Mouse (Mus musculus) urinary bladder, postnatal 25 days (tissue): ENCODE results near the gene Ffar1.
"Not testable (repeated sequence)": the region's sequence is repeated elsewhere in the genome, so short reads cannot be mapped to it uniquely, and the experiment has no call there.

Experiments
- DNase-seq: peaks from one replicate; pipeline ENCODE4 v3.0.0; 2022; ENCODE audit warnings: low spot score

Ffar1 gene

DNA sequence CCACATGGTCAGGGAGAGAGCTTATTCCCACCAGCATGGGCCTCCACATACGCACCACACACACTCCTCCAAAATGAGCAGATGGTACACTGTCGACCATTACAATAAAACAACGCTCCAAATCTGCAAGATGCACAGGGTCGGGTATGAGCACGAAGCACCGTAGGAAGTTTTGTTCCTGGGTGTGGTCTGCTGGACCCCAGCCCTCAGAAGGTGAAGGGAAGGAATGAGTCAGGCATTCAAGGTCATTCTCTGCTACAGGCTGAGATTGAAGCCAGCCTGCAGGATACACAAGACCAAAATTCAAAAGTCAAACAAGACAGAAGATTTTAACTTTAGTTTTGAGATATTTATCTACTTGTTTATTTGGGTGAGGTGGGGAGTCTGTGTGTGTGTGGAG is 13.4 kb downstream of the Ffar1 start:
- DNase-seq, result no peak

DNA sequence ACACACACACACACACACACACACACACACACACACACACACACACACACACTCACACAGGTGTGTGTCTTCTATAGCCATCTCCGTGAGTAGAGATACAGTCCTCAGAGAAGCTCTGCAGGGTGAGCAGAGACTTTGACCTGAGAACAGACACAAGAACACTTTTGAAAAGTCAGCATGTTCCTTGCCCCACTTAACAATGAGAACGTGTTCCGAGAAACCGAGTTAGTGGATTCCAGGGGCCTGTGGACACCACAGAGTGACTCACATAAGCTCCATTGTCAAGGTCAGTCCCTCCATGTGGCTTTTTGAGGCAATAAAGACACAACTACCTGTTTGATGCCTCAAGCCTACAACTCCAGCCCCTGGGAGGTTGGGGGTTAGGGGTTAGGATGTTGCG is 14.0 kb downstream of the Ffar1 start:
- no peak for DNase-seq

DNA sequence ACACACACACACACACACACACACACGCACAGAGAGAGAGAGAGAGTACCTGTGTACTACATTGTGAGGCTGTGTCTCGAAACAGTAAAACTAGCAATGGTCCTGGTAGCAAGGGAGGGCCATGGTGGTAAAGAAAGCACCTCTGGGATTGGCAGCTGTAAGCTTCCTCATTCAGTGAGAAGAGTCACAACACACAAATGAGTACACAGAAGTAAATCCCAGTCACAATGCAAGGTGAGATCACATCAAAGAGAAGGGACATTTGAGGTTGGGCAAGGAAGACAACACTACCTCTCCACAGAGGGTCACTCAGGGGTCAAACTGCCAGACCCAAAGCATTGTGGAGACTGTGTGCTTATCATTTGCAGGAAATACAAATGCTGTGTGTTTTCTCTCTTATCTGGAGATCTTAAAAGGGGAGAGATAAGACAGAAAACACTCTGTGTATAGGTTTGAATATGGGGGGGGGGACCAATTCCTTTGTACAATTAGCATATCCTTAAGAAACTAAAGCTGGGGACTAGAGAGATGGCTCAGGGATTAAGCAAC is 14.8 kb downstream of the Ffar1 start:
- DNase-seq, result no peak

DNA sequence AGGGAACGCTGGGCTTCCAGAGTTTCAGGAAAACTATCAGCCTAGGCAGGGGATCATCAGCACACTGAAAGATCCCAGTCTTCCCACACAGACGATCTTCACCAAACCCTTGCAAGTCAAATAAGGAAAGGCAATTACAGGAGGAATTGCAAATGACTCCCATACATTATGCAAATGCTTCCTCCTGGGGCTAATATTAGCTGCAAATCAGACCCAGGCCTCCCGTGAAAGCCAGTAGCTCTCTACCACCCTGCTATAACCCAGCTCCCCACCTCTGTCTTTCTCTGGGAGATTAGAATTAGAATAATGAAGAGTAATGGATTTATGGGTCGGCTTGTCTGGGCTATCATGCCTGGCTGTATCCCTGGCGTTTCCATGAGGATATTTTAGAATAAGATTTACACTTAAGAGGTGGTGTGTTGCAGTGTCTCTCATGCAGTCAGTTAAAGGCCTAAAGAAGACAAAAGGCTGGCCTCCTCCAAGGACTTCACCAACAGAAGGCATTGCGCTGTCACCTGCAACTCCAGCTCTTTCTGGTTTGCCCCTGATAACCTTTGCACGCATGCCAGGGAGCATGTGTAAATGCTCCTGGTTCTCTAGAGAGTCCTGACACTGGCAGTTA is 16.6 kb downstream of the Ffar1 start:
- no peak for DNase-seq

DNA sequence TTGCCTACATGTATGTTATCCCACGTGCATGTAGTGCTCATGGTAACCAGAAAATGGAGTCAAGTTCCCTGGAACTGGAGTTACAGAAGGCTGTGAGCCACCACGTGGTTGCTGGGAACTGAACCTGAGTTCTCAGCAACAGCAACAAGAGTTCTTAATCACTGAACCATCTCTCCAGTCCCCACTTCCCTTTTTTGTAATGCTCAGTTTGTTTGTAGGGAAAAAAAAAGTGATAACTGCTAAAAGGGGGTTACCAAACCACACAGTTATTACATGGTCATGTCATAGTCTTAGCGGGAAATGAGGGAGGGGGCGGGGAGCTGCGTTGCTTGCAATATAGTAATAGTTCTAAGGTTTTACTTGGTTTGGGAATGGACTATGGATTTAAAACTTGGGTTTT is 19.3 kb downstream of the Ffar1 start:
- DNase-seq, result no peak

DNA sequence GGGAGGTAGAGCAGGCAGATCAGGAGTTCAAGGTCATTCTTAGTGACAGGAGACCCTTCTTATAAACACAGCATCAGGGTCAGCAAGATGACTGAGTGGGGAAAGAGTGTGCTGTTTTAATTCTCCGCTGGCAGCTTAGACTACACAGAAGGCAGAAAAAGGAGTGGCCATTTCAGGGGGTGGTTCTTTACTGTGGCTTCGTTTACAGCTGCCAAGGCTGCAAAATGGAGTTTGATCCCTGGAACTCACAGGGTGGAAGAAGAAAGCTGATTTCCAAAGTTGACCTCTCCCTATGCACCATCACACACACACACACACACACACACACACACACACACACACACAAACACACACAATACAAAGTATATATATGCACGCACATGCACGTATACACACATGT is 20.0 kb downstream of the Ffar1 start:
- no peak for DNase-seq

DNA sequence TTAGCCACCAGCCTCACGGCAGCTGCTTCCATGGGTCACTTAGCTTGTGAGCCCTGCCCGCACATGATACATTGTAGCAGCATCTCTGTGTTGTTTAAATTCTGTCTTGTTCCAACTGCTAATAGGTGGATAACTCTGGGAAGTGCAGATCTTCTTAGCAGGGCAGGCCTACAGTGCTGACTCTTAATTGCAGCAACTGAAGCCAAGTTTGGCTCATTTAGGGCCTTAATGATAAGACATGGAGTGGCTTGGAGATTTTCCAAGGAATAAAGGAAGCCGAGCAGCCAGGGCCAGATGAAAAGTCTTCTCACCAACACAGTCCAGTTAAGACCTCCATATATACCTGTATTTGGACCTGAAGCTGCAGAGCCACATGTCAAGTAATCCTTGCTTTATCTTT is 21.1 kb downstream of the Ffar1 start:
- DNase-seq, result no peak

DNA sequence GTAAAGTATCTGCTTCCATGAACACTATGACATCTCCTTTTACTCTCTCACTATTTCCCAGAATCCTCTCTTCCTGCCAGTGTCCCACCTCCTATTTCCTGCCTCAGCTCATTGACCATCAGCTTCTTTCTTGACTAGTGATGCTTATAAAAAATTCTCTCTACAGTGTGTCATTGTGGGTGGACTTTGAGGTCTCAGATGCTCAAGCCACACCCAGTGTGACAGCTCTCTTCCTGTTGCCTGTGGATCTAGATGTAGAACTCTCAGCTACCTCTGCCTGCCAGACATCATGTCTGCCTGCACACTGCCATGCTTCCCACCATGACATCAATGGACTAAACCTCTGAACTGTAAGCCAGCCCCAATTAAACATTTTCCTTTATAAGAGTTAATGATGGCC is 24.1 kb downstream of the Ffar1 start:
- DNase-seq, result no peak

DNA sequence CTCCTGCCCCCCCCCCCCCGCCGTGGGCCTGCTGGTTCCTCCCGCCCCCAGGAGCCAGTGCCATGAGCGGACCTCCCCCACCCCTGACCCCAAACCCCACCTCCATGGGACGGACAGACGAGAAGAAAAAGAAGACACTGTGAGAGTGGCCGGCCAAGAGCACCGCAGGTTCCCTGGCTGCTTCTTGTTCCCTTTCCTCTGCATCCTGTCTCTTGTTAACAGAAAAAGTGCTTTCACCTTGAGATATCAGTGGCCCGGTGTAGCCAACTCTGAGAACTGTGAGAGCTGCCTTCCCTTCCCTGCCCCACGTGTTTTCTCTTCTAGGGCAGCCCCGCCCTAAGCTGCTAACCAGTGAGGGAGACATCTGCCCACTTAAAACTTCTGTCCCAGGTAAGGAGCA is 28.7 kb downstream of the Ffar1 start:
- not testable (repeated sequence) for DNase-seq

DNA sequence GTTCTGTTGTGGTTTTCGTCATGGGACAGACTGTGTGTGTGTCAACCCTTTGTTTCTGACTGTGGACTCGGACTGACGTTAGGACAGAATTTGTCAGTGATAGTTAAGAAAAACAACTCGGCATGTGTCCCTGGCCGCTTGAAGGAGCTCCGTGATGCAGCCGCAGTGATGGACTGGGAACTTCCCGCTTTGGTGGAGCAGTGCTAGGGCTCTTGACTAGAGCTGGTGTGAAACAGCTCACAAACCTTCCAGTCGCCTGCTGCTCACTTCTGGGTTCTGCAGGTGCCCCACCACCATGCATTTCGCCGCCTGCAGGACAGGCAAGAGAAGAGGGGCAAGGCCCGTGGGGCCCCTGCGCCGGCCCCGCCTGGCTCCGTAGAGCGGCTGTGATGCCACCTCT is 29.1 kb downstream of the Ffar1 start:
- DNase-seq, result no peak

DNA sequence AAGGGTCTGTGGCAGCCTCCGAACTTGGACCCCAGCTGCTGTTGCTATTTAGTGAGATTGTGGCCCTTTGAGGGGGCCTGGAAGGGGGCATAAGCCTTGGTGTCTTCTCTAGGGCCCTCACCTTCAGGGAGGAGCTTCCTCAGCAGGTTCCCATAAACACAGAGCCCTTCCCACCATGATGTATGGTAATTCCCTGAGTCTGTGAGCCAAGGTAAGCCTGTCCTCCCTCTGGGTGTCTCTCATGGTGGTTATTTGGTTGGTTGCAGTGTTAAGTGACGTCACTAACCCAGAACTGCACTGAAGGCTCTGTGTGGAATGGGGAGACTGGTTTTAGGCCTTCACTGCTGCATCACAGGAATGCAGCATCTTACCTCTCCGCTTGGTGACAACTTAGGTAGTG is 31.9 kb downstream of the Ffar1 start:
- DNase-seq, result no peak

DNA sequence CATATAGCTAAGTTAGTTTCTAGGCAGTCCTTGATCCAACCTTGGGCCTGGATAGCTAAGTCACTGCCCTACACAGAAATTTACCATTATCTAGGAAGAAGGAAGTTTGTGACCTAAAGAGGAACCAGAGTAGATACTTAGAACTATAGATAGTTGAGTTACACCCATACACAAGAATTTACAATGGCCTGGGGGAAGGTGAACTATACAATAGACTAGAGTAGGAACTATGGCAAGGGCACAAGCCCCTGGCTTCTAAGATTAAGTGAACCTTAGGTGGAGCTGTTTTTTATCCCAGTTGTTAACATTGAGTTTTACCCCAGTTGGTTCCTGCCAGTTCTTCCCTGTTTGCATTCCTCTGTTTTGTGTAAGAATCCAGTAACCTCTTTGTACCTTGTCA is 32.5 kb downstream of the Ffar1 start:
- DNase-seq, result not testable (repeated sequence)

DNA sequence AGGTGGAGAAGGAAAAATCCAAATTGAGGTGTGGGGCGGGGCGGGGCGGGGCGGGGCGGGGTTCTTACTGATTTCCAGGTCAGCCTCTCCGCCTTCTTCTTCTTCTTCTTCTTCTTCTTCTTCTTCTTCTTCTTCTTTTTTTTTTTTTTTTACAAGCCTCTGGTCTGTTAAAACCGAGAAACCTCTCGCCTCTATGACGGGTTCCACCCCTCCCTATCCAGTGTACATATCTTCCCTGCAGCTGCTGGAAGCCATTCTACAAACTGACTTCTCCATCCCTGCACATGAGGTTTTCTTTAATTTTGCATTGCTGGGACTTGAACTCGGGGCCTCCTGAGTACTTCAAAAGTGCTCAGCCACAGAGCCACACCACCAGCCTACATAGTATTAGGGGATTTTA is 34.7 kb downstream of the Ffar1 start:
- no peak for DNase-seq

DNA sequence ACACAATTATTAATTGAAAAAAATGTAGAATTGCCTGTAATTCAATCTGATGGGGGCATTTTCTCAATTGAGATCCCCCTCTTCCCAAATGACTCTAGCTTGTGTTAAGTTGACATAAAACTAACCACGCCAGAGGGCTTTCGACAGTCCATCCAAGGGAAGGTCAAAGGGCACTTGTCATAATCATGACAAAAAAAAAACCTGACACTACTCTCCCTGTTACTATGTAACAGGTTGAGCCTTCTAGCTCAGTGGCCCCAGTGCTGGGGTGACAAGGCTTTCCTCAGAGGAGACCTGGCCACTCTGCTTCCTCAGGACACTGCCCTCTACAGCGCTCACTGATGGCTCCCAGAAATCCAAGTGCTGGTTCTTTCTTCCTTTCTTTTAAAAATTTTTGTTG is 37.1 kb downstream of the Ffar1 start:
- no peak for DNase-seq

DNA sequence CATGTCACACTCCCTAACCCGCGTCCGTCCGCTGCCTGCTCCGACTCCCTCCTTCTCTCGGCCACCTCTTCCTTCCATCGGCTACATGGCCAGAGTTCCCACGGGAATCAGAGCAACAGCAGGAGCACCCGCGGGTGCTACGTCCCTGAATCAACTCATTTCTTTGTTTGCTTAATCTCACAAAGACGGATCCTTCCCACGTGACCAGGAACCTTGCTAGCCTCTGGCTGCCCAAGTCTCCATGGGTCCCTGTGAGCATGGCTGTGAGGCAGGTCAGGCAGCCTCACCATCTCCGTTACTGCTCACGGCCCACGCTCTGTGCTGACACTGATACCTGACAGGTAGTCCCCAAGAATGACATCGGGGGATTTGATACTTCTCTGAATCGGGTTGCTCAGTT is 37.7 kb downstream of the Ffar1 start, which contains the start of gene Ffar2:
Gene Ffar2, minus strand, starts transcription at position 101 of the 400 bp plus-strand sequence.
- no peak for DNase-seq

DNA sequence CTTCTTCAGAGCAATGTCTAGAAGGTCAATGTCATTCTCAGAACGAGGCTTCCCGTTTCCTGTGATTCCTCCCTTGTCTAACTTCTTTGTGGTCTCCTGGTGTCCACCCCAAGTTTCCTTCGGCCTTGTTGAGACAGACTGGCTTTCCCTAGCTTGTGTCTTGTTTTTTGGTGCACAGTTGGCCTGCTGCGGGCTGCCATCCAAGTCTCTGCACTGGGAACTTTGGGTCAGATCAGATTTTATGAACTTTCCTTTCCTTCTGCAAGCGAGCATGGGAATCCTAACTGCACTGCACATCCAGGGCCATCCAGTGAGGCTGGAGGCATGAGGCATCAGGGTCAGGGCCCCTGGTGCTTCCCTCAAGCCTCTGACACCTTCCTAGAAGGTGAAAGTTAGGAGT is 39.8 kb downstream of the Ffar1 start:
- no peak for DNase-seq

DNA sequence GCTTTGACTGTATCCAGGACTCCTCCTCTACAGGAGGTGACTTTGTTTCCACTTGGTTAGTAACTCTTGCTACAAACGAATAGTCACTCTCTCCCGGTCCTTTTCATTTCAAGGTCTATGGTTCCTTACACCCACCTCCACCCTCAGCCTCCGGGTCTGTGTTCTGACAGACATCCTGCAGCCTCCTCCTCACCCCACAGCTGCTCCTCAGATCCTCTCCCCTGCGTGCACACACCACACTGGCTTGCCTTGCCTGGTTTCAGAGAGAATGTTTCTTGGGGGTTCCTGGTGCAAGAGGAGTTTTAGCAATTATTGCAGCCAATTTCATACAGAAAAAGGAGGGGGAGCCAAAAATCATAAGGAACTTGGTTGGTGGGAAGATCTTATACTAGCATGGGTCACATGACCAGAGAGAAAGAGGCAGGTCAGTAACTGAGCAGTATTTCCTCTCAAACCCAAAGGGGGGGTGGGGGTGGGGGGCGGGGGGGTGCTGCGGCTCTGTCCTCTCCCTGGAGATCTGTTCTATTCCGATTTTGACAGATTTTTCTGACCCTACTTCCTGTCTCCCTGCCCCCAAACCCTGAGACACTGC is 40.4 kb downstream of the Ffar1 start:
- DNase-seq, result no peak

DNA sequence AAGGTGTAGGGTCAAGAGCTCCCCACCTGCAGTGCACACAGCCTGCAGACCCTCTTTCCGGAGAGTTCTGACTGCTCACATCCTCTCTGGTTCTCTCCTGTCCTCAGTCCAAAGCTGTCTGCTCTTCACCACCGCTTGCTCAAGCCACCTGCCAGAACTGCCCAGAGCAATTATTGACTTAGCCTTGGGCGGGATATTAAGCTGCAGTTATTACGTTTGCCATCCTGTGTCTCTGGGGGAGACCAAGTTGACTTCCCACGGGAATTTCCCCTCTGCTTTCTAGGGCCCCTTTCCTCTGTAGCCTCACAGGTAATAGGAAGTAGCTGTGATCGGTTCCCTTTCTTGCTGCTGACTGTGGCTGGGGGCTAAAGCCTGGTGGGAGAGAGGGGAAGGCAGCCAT is 41.2 kb downstream of the Ffar1 start:
- DNase-seq, result no peak

DNA sequence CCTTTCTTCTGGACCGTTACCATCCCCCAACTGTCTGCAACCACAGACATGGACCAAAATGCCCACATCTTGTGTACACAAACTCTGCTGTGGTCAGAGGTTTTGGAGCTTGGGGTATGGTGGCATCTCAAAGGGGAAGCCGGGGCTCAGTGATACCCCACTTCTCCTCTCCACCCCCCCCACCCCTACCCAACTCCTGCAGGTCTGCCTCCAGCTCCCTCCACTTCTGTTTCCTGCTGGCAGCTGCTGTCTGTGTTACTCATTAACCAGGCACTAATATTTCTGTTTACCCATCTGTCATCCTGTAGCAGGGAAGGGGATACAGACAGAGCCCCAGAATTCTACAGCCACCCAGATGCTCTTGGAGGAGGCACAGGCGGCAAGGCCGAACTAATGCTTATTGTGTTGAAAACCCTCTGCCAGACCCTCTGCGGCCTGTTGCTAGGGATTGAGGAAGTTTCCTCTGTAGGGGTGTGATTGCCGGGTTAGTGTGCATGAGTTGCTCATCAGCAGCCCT is 49.0 kb downstream of the Ffar1 start:
- DNase-seq, result no peak

DNA sequence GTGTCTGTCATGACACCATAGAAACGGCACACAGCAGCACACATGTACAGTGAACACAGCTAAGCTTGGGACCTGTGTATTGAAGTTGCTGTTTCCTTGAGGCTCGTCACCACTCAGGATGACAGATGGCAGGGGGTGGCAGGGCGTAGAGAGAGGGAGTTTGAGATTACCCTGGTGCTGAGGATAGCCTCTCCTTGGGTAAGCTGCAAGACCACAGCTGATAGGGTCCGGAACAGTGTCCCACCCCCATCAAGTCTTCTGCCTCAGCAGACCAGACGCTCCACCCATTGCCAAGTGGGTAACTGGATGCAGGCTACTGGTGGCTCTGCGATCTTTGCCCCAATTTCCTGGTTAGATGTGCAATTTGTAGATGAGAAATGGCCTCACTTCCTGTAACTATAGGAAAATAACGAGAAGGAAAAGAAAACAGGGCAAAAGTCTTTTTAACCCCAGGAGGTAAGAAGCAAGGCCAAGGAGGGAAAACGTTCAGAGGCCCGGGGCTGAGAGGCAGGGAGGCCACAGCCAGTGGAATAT is 49.5 kb downstream of the Ffar1 start:
- DNase-seq, result no peak

DNA sequence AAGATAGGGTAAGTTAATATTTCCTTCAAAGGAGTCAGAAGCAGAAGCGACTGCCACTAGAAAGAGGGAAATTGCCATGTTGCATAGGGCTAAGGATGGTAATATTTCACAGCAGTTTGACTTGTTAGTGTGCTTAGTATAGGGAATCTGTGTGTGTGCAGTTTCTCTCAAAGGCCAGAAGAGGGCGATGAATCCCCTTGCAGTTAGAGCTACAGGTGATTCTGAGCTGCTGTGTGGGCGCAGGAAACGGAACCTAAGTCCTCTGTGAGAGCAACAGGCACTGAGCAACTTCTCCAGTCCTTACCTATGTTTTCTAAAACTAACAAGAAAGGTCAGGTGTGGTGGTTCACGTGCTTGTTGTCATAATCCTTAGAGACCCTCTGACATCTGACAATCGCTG is 51.0 kb downstream of the Ffar1 start:
- no peak for DNase-seq
